Mouse (Mus musculus): ENCODE data around the gene Gm20388.

- TF ChIP-seq POLR2A (IDR thresholded peaks at IDR 0.05; ENCODE audit: borderline replicate concordance, control insufficient read depth, low read depth, low read length) = no peak
- no peak for TF ChIP-seq CTCF (IDR thresholded peaks at IDR 0.05; ENCODE audit: control insufficient read depth, insufficient read depth, low read length)
Observed at GRCm38 (mm10) chr8:122916766-122917165, 3006.1 kb downstream of the Gm20388 start.

Measured in bone marrow, adult 2 months (tissue).